Mouse (Mus musculus): Measurements from ENCODE around the gene Arhgef12.

GRCm38 (mm10) chr9:42943057-42943529 is 163.9 kb downstream of the Arhgef12 start:
- TF ChIP-seq POLR2A (IDR thresholded peaks at IDR 0.05; ENCODE audit: control insufficient read depth, extremely low read depth, insufficient read depth, low read length, poor library complexity) (no peak), CTCF (IDR thresholded peaks at IDR 0.05; ENCODE audit: borderline replicate concordance, control insufficient read depth, extremely low read depth, insufficient read depth, low read length, poor library complexity) (no peak)
